Mouse (Mus musculus): Measurements from ENCODE around the gene Klf7.
"Not testable (repeated sequence)": the region's sequence is repeated elsewhere in the genome, so short reads cannot be mapped to it uniquely, and the experiment has no call there.

Gene Klf7

GRCm38 (mm10) chr1:64121559-64122465 is at the start of gene Klf7:
Gene Klf7 (minus strand): TSS chr1:64122282.
- peak; percentile 99 for DNase-seq

GRCm38 (mm10) chr1:64164526-64165062 is 42.5 kb upstream of the Klf7 start:
- DNase-seq: no peak

GRCm38 (mm10) chr1:64158766-64159165 is 36.7 kb upstream of the Klf7 start:
- DNase-seq: no peak

DNA sequence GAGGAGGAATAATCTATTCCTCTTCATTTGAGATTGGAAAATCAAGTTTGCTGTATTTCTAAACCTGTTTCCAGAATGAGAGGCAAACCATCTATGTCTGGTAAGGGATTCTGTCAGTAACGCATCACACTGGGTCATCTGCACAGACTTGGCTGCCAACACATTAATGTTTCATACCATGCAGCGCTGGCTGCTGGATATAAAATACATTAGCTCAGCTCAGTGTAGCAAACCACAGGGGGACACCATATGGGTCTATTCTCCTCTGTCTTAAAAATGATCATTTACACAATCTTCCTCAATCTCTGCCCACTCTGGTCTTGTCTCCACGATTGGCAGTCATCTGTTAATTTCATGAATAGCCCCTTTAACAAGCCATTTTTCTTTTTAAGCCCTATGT is 27.1 kb upstream of the Klf7 start:
- DNase-seq: no peak

GRCm38 (mm10) chr1:64142691-64143445 is 20.8 kb upstream of the Klf7 start:
- DNase-seq: no peak

- DNase-seq: no peak
Observed at GRCm38 (mm10) chr1:64134439-64134838, 12.4 kb upstream of the Klf7 start.

DNA sequence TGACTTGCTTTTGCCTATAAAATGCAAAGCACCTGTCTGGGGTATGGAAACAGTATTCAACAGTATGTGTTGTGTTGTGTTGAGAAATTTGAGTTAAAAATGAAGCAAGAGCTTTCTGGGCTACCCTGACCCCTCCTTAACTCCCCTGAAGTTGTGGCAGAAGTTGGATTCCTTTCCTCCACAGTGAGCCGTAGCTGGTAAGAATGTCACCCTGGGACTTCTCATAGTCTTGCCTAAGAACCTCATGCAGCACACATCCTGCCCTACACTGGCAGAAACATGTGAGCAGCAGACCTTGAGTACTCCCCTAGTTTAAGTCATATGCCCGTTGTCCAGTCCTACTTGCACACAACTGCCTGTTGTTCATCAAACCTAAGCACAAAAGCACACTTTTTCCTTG is 4.7 kb upstream of the Klf7 start:
- no peak for DNase-seq

DNA sequence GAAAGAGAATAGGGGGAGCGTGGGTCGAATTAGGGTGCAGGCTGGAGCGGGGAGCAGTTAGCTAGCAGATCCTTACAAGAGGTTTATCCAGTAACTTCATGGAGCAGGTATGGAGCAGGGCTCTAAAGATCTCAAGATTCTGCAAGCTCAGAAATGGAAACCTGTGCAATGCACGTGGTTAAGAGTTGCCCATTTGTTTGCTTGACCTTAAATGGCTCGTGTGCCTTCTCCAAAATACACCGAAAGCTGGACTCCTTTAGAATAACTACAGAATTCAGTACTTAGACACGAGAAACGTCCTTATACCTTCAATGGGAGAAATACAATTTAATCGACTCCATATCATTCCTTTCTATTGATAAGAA is 366 bp upstream of the Klf7 start:
- no peak for DNase-seq

- peak; percentile 56 for DNase-seq
Observed at GRCm38 (mm10) chr1:64120811-64121515, 1.1 kb downstream of the Klf7 start.

- DNase-seq: peak; percentile 52
Observed at GRCm38 (mm10) chr1:64120421-64120810, 1.7 kb downstream of the Klf7 start.

- DNase-seq: peak; percentile 46
Observed at GRCm38 (mm10) chr1:64119851-64120250, 2.2 kb downstream of the Klf7 start.

GRCm38 (mm10) chr1:64119358-64119794 is 2.7 kb downstream of the Klf7 start:
- peak; percentile 43 for DNase-seq

GRCm38 (mm10) chr1:64118285-64119170 is 3.6 kb downstream of the Klf7 start:
- DNase-seq: peak; percentile 37

DNA sequence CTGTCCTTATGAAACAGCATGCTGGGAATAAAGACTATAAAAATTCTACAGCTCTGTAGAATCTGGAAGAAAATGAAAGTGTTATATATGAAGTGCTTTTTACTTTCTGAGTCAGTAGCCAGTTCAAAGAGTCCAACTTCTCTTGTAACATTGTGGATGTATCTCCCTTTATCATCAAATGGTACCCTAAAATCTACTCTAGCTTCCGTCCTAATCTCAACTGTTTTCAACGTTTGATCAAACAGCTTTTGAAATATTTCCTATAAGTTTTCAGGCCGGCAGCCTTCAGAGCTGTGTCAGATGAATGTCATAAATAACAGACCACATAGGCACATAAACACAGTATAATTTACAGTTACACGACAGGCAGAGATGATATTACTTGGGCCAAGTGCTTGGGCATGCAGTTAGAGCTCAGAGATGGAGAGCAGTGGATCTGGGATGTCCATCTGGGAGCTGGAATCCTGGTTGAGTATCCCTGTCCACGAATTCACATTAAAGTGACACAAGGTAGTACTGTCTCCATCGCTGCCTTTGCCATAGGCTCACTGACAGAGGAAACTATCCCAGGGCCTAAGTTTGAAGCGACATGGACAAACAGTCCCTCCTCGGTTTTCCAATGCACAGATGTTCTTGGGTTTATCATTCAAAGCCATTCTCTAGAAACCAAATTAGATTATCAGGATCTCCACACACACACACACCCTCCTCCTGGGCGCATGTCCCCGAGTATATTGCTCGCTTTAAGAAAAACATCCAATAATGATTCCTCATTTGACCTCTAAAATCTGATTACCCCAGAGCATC is 4.4 kb downstream of the Klf7 start:
- no peak for DNase-seq

DNA sequence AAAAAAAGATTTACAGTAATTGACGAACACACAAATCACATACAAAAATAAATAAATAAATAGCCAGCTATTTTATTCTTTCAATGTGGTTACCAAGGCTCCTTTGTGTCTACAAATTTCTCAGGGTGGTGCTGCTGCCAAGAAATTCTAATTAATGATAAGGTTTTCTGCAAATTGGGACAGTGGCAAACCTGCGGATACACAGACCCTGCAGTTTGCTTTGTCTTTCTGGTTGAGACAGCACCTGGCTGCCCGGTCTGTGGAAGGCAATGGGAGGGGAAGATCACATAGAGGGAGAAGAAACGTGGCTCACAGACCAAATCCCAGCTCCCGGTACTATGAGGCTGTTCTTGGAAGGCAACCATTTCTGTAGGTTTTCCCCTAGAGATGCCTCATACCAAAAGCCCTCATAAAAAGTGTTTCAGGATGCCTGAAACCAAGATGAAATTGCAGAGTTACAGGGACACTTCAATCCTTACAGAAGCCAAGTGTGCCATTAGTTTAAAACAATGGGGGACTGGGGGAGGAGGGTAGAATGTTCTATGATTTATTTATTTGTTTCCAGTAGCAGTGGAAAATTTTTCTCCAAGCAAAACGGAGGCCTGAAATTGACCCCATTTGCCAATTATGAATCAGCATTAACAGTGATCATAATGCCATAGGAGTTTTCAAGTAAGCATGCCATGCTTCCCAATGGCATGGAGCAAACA is 5.2 kb downstream of the Klf7 start:
- no peak for DNase-seq

DNA sequence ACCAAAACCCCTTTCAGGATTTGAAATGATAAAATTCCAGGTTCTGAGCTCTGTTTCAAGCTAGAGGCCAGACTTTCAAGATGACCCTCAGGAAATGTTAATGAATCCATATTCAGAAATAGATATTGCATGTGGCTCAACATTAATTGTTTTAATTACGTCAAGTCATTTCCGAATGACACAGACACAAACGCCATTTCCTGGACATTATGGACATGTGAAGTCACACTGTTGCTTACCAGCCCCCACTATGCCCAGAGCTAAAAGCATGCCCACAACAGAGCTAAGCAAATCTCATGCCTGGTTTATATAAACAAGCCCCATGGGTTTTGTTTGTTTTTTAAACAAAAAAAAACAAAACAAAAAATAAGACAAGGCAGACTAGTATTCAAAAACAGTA is 7.5 kb downstream of the Klf7 start:
- no peak for DNase-seq

DNA sequence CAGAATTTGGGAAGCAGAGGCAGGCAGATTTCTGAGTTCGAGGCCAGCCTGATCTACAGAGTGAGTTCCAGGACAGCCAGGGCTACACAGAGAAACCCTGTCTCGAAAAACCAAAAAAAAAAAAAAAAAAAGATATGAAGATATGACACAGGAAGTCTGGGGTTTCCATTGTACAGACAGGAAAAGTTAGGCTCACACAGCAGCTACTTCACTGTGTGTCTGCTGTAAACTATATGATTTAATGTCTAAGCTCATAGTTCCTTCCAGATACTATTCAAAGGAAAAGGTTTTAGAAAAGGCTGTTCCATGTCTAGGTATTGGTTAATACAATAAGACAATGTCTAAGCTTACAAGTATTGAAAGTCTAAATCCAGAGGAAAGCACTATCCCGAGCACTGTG is 13.4 kb downstream of the Klf7 start:
- DNase-seq: not testable (repeated sequence)

GRCm38 (mm10) chr1:64107526-64107925 is 14.6 kb downstream of the Klf7 start:
- DNase-seq: no peak

GRCm38 (mm10) chr1:64106127-64106526 is 16.0 kb downstream of the Klf7 start:
- DNase-seq: no peak

- DNase-seq: no peak
Observed at GRCm38 (mm10) chr1:64105181-64105646, 16.9 kb downstream of the Klf7 start.
